Comparison of ENCODE assay signal across 8 mouse cellular contexts in genomic region chr2:34870520-34871474, GRCm38 (mm10). TPM values are rescaled to one million over a fixed set of nuclear protein-coding genes. Genes with fewer than 3 reads are reported as not detected.
A peak's percentile ranks its signal among the peaks of the same experiment; 100 is the strongest.
DNase-seq lines count a peak whose midpoint lies in the region; ATAC-seq lines count a peak whose summit lies in the region.

No protein-coding gene starts in this region.

- peak overlapping the region; percentile 88 for H3K27ac ChIP-seq in forebrain, embryonic 14.5 days (ENCODE audit: low read depth, low read length)
- peak overlapping the region; percentile 93 for H3K27ac ChIP-seq in neural tube, embryonic 15.5 days (replicated peaks)

- peak overlapping the region; percentile 95 for H3K9ac ChIP-seq in forebrain, embryonic 14.5 days (ENCODE audit: low read length)
- H3K9ac ChIP-seq in neural tube, embryonic 15.5 days (replicated peaks), result peak overlapping the region; percentile 95

- intact Hi-C loops in heart, postnatal 14 days (cut with DNase I), result loop anchor here (2.0 to 5.0 kb wide), 3 partner anchors 43 to 100 kb away; partner anchors contain the start of gene Fbxw2

- peak; percentile 99 for ATAC-seq in forebrain, embryonic 14.5 days
- ATAC-seq in neural tube, embryonic 15.5 days (ENCODE audit: low FRiP score), result peak; percentile 99

- H3K9me3 ChIP-seq in forebrain, embryonic 14.5 days (replicated peaks; ENCODE audit: control insufficient read depth, low read length), result no peaks in the 10 kb centered on the region
- no peaks in the 10 kb centered on the region for H3K9me3 ChIP-seq in neural tube, embryonic 15.5 days (replicated peaks)

- peak; percentile 99 for DNase-seq in ES-CJ7 (ENCODE audit: low read depth, low spot score)
- DNase-seq in cerebellum, adult 11 months, result peak; percentile 90
- DNase-seq in forebrain, embryonic 14.5 days (ENCODE audit: low spot score), result peak; percentile 100
- peak; percentile 91 to 93 for DNase-seq in heart, postnatal 14 days
- DNase-seq in layer of hippocampus, adult 11-12 months (ENCODE audit: low spot score), result peak; percentile 95
- DNase-seq in lung, adult 18-20 months, result peak; percentile 96 to 97
- peak; percentile 97 for DNase-seq in testis, postnatal 14 days (ENCODE audit: low spot score)

- under 1% methylated on average over 67 of the region's 67 CpGs for WGBS in forebrain, embryonic 14.5 days
- under 1% methylated on average over 67 of the region's 67 CpGs for WGBS in neural tube, embryonic 15.5 days

- H3K36me3 ChIP-seq in forebrain, embryonic 14.5 days (ENCODE audit: control insufficient read depth, insufficient read depth, low read length), result peaks cover 1% of the 10 kb centered on the region
- H3K36me3 ChIP-seq in neural tube, embryonic 15.5 days, result peaks cover 4% of the 10 kb centered on the region

- peak overlapping the region; percentile 71 for H3K4me2 ChIP-seq in forebrain, embryonic 14.5 days (ENCODE audit: low read length)
- peak overlapping the region; percentile 68 for H3K4me2 ChIP-seq in neural tube, embryonic 15.5 days

- H3K27me3 ChIP-seq in forebrain, embryonic 14.5 days (replicated peaks; ENCODE audit: control insufficient read depth, insufficient read depth, low read length), result peaks cover 15% of the 10 kb centered on the region; the same call in 1 of the 2 replicates
- H3K27me3 ChIP-seq in neural tube, embryonic 15.5 days (replicated peaks), result peaks cover 24% of the 10 kb centered on the region

- peaks cover 11% of the 10 kb centered on the region for H3K4me1 ChIP-seq in forebrain, embryonic 14.5 days (ENCODE audit: control insufficient read depth, insufficient read depth, low read length)
- H3K4me1 ChIP-seq in neural tube, embryonic 15.5 days, result peaks cover 41% of the 10 kb centered on the region

- H3K4me3 ChIP-seq in forebrain, embryonic 14.5 days (ENCODE audit: low read depth, low read length), result peak overlapping the region; percentile 86
- H3K4me3 ChIP-seq in neural tube, embryonic 15.5 days (replicated peaks), result peak overlapping the region; percentile 93

RNA-seq across cellular contexts. Expression of gene Cutal, which starts 3.4 kb away (rescaled TPM):
- polyA plus RNA-seq in forebrain, embryonic 14.5 days (2014; fragmentation: Nextera tagmentation; extraction: Ambion mirVana), result 0.08 and 0.16 TPM in 2 replicates
- total RNA-seq in heart, postnatal 14 days (2021), result 1 to 10 TPM; 1.1 to 1.2 TPM
- 0.32 and 1.2 TPM in 2 replicates for polyA plus RNA-seq in neural tube, embryonic 15.5 days (2015; fragmentation: Nextera tagmentation; extraction: Ambion mirVana)

RNA-seq across cellular contexts. Expression of gene Psmd5, which starts 4.0 kb away (rescaled TPM):
- polyA plus RNA-seq in forebrain, embryonic 14.5 days (2014; fragmentation: Nextera tagmentation; extraction: Ambion mirVana), result 120 and 129 TPM in 2 replicates
- 10 to 100 TPM; 15.2 to 16.5 TPM for total RNA-seq in heart, postnatal 14 days (2021)
- polyA plus RNA-seq in neural tube, embryonic 15.5 days (2015; fragmentation: Nextera tagmentation; extraction: Ambion mirVana), result 88.9 and 97.3 TPM in 2 replicates

RNA-seq across cellular contexts. Expression of gene Gm34653, which starts 38.0 kb away (rescaled TPM):
- not detected in 2 replicates for polyA plus RNA-seq in forebrain, embryonic 14.5 days (2014; fragmentation: Nextera tagmentation; extraction: Ambion mirVana)
- total RNA-seq in heart, postnatal 14 days (2021), result not detected
- polyA plus RNA-seq in neural tube, embryonic 15.5 days (2015; fragmentation: Nextera tagmentation; extraction: Ambion mirVana), result not detected in 2 replicates

RNA-seq across cellular contexts. Expression of gene Phf19, which starts 43.0 kb away (rescaled TPM):
- 4.7 and 6.2 TPM in 2 replicates for polyA plus RNA-seq in forebrain, embryonic 14.5 days (2014; fragmentation: Nextera tagmentation; extraction: Ambion mirVana)
- total RNA-seq in heart, postnatal 14 days (2021), result 1 to 10 TPM; 1.9 TPM
- polyA plus RNA-seq in neural tube, embryonic 15.5 days (2015; fragmentation: Nextera tagmentation; extraction: Ambion mirVana), result 2.2 and 3.5 TPM in 2 replicates

RNA-seq across cellular contexts. Expression of gene Fbxw2, which starts 44.7 kb away (rescaled TPM):
- 78.6 and 78.9 TPM in 2 replicates for polyA plus RNA-seq in forebrain, embryonic 14.5 days (2014; fragmentation: Nextera tagmentation; extraction: Ambion mirVana)
- 10 to 100 TPM; 60.1 to 61.1 TPM for total RNA-seq in heart, postnatal 14 days (2021)
- 101 and 102 TPM in 2 replicates for polyA plus RNA-seq in neural tube, embryonic 15.5 days (2015; fragmentation: Nextera tagmentation; extraction: Ambion mirVana)

Comparison
In these comparisons a context has a peak if more than half of its experiments do, and no peak if none do; other contexts are left out.
1. Peak in every context shown above with its lines: DNase-seq, ATAC-seq, H3K4me3 ChIP-seq and H3K27ac ChIP-seq.